Mouse (Mus musculus) ES-CJ7 (cell line): ENCODE results near the gene Pole4.
A peak's percentile ranks its signal among the peaks of the same experiment; 100 is the strongest.

Experiments
- DNase-seq: peaks from one replicate; pipeline ENCODE4 v3.0.0; 2011; ENCODE audit warnings: low read depth, low spot score

Pole4 gene

DNA sequence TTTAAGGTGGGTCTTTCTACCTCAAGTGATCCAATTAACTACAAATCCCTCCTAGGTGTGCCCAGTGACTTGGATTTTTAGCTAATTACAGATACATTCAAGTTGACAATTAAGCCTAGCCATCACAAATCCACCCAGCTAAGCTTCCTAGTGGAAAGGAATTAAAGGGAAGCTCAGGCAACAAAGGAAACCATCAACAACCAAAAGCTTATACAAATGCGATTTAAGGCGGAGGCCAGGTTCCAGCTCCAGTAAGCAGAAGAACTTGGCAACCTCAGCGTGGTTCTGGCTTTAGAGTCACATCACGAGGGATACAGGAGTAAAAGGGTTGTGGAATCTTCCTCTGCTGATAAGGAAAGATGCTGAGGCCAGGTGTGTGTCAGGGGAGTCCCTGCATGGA is 92.0 kb downstream of the Pole4 start:
- DNase-seq = peak; percentile 91

DNA sequence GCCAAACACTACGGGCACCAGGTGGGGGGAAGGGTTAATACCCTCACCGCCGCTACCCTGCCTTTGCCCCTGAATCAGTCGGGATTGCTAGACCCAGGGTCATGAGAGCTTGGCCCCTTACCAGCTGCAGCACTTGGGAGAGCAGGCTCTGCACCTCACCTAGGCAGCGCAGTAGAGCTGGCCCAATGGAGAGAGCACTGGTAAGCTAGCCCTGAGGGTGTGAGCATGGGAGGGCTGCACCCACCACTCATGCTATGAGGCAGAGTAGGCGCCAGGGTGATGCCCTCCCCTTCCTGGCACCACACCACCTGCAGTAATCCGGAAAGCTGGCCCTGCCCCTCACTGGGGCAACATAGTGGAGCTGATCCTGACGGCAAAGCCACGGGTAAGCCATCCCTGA is 94.1 kb downstream of the Pole4 start:
- DNase-seq = no peak

DNA sequence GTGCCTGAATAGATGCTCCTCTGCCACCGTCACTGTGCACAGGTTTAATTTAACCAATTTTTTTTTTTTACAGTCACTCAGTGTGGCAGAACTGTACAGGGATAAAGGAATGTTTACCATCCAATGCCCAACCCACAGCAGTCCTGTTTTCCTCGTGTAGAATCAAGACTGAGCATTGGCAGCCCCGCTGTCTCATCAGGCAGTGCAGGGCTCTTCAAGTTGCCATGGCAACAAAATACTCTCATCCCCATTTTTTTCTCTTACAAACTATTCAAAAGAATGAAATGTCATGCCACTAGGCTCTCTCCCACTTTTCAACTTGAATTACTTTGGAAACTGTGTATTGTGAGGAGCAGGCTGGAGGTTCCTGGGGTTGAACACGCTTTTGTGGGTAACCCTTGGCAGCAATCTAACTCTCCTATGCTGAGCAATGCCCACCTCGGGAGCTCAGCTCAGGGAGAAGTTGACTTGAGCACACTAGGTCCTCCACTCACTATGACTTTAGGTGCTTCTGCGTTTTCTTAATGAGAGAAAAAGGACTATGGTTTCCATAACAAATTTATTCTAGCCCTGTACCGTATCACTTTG is 95.7 kb downstream of the Pole4 start:
- DNase-seq = no peak

DNA sequence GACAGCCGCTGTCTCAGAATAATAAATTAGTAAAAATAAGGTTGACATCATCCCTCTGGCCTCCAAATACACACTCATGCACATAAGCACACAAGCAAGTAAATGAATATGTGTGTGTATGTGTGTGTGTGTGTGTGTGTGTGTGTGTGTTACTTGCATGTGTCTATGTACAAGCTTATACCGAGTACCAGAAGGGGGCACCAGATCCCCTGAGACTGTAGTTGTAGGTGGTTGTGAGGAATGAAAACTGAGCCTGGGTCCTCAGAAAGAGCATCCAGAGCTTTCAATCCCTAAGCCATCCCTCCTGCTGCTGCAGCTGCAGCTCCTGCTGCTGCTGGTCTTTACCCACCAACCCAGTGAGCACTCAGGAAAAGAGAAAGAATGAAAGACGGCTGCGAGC is 96.4 kb downstream of the Pole4 start:
- peak; percentile 69 for DNase-seq

DNA sequence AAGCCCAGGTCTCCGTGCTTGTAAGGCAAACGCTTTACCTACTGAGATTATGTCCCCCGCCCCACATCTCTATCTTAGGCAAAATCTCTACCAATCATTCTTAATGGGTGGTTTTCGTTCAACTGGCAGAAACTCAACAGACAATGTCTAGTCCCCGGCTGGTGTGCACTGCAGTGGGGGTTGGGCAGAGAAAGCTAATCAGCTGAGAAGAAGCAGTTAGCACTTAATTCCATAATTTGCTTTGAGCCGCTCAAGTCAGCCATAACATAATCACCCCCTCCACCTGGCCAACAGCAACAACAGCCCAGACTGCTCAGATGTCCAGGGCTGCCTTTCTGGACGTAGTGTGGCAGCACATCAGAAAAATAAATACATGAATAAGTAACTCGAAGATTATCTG is 100.4 kb downstream of the Pole4 start:
- DNase-seq = no peak

DNA sequence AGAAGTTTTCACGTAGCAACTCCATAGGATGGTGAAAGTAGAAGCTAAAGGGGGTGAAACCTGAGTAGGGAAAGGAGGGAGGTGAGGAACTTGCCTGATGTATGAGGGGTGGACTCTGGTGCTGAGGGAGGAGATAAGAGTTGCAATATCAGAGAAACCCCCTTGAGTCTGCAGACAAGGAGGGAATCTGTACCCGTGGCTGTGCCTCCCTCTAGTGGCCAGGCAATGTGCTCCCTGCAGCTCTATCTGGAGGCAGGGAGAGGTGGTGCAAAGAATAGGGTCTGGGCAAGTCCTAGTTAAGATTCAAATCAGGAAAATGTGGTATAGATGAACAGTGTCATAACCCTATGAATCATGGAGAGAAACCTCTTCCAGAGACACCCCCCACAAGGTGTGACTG is 101.5 kb downstream of the Pole4 start:
- DNase-seq = peak; percentile 70

DNA sequence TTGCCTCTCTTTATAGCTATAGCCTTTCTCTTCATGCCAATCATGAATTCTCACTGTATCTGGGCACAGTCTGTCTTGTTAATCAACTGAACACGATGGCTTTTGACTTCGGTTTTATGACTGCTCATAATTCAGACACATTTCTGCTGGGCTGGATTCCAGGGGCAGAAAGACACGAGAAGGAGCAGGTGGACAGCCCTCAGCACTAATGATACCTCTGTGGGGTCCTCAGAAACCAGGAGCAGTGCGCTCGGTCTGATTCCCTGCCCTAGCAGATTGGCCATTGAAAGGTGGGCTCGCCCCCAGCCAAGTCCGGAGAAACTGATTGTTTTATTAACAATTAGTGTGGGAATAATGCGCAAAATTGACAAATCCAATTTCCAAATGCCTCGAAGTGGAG is 101.9 kb downstream of the Pole4 start:
- no peak for DNase-seq

DNA sequence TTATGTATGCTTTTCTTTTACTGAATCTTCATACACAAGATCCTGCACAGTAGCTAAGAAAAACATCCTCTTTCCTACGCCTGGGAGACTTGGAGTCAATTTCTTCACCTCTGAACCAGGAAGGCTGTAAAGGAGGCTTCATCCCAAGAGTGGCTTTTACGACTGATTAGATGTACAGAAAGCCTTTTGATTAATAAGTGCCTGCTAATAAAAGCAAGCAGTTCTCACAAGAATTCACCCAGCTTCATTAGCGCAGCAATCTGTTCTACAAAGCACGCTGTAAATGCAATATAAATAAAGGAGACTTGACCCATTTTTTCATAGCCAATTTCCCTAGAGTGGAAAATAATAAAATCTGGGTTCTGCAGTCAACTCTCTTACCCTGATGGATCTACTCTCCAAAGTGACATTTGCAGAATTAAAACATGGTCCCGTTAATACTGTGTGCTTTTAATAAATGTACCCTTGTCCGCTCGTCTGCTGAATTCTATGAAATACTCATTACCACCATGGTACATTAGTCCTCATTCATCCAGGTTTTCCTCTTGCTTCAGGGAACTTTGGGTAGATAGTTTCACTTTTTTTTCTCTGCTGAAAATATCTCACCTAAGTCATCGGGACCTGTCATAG is 109.6 kb downstream of the Pole4 start:
- DNase-seq = no peak

DNA sequence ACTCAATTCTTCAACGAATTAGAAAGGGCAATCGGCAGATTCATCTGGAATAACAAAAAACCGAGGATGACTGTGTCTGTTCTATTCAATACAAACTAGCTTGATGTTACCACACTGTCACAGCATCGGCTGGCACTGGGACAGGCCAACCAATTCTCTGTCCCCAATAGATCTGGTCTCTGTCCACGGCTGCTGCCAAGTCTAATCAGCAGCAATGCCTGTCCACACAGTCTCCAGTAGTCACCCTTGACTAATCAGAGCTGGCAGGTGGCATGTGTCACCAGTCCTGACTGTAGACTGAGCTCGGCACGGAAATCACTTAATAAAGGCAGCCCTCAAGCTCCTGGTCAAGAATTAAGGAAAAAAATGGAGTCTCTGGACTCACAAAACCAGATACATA is 115.8 kb downstream of the Pole4 start:
- no peak for DNase-seq

DNA sequence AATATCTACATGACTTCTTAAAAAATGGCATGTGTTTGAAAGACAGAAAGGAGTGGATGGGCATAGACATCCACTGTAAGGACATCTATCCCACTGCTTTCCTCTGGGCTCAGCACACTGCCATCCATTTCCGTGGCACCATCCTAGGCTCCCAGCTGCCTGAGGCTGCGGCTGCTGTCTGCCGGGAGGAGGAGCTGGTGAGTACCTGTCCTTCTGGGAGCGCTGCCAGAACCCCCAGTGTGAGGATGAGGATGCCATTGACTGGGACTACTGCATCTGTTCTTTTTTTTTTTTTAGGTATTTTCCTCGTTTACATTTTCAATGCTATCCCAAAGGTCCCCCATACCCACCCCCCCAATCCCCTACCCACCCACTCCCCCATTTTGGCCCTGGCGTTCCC is 119.8 kb downstream of the Pole4 start:
- DNase-seq = peak; percentile 53

DNA sequence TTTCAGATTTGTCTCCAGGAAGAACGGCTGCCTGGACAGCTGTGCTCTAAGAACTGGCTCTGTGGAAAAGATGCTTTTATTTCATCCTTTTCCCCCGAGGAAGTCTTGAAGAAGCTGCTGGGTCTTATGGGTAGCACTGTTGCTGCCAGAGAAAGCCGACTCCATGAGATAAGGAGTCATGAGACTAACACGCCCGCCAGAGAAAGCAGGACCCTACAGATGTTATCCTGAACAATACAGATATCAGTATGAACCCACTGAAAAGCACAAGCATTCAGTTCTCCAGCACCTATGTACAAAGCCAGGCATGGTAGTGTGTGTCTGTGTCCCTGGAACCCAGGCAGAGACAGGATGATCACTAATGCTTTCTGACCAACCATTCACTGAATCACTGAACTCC is 129.7 kb downstream of the Pole4 start:
- no peak for DNase-seq
